Mouse (Mus musculus): Measurements from ENCODE around the gene Atp1a4. TPM values are rescaled to one million over a fixed set of nuclear protein-coding genes. Genes with fewer than 3 reads are reported as not detected.
A peak's percentile ranks its signal among the peaks of the same experiment; 100 is the strongest.

The Atp1a4 gene
- polyA plus RNA-seq (2016; fragmentation: Nextera tagmentation; extraction: Ambion mirVana) = not detected in 2 replicates

GRCm38 (mm10) chr1:172258314-172258713 is at the start of gene Atp1a4:
Gene Atp1a4, minus strand, starts transcription at chr1:172258414.
- Histone ChIP-seq H3K4me3 (no peak within 1 kb of the TSS), H3K27ac (no peak within 1 kb of the TSS), H3K4me2 (replicated peaks) (no peak within 1 kb of the TSS), H3K36me3 (no peaks in the 10 kb centered on the region), H3K4me1 (peaks cover 12% of the 10 kb centered on the region; the same call in 1 of the 2 replicates), H3K9me3 (no peaks in the 10 kb centered on the region), H3K27me3 (replicated peaks) (no peaks in the 10 kb centered on the region), H3K9ac (no peak within 1 kb of the TSS)
- WGBS = 91% methylated on average over 6 of the region's 6 CpGs
- no peak for ATAC-seq (ENCODE audit: low FRiP score, low read depth)

GRCm38 (mm10) chr1:172307936-172308335 is 49.7 kb upstream of the Atp1a4 start:
- no peak for ATAC-seq (ENCODE audit: low FRiP score, low read depth)
- Histone ChIP-seq H3K36me3 (no peaks in the 10 kb centered on the region), H3K4me1 (peaks cover 35% of the 10 kb centered on the region), H3K4me3 (no peak overlapping the region), H3K4me2 (replicated peaks) (no peak overlapping the region), H3K27ac (no peak overlapping the region), H3K9me3 (no peaks in the 10 kb centered on the region), H3K27me3 (replicated peaks) (no peaks in the 10 kb centered on the region), H3K9ac (no peak overlapping the region)
- WGBS = 60% methylated on average over 10 of the region's 10 CpGs

GRCm38 (mm10) chr1:172306885-172307284 is 48.7 kb upstream of the Atp1a4 start:
- Histone ChIP-seq H3K9me3 (no peaks in the 10 kb centered on the region), H3K36me3 (no peaks in the 10 kb centered on the region), H3K9ac (no peak overlapping the region), H3K27me3 (replicated peaks) (no peaks in the 10 kb centered on the region), H3K4me2 (replicated peaks) (no peak overlapping the region), H3K4me3 (no peak overlapping the region), H3K27ac (no peak overlapping the region), H3K4me1 (peaks cover 42% of the 10 kb centered on the region)
- 82% methylated on average over 6 of the region's 6 CpGs for WGBS
- ATAC-seq (ENCODE audit: low FRiP score, low read depth) = no peak

- H3K36me3 ChIP-seq = no peaks in the 10 kb centered on the region
- 86% methylated on average over 4 of the region's 4 CpGs for WGBS
- H3K4me1 ChIP-seq = peaks cover 42% of the 10 kb centered on the region
- H3K27me3 ChIP-seq (replicated peaks) = no peaks in the 10 kb centered on the region
- ATAC-seq (ENCODE audit: low FRiP score, low read depth) = no peak
- no peak overlapping the region for H3K4me2 ChIP-seq (replicated peaks)
- H3K9ac ChIP-seq = no peak overlapping the region
- no peak overlapping the region for H3K4me3 ChIP-seq
- no peaks in the 10 kb centered on the region for H3K9me3 ChIP-seq
- H3K27ac ChIP-seq = no peak overlapping the region
Observed at GRCm38 (mm10) chr1:172306196-172306595, 48.0 kb upstream of the Atp1a4 start.

GRCm38 (mm10) chr1:172305635-172306034 is 47.4 kb upstream of the Atp1a4 start:
- Histone ChIP-seq H3K27ac (no peak overlapping the region), H3K4me3 (no peak overlapping the region), H3K36me3 (no peaks in the 10 kb centered on the region), H3K4me2 (replicated peaks) (no peak overlapping the region), H3K4me1 (peaks cover 38% of the 10 kb centered on the region), H3K27me3 (replicated peaks) (no peaks in the 10 kb centered on the region), H3K9ac (no peak overlapping the region), H3K9me3 (no peaks in the 10 kb centered on the region)
- ATAC-seq (ENCODE audit: low FRiP score, low read depth) = no peak
- WGBS = 70% methylated on average over 3 of the region's 3 CpGs

- WGBS = 92% methylated on average over 2 of the region's 2 CpGs
Observed at GRCm38 (mm10) chr1:172305153-172305552, 46.9 kb upstream of the Atp1a4 start.

GRCm38 (mm10) chr1:172304443-172304842 is 46.2 kb upstream of the Atp1a4 start:
- Histone ChIP-seq H3K27me3 (replicated peaks) (no peaks in the 10 kb centered on the region), H3K27ac (no peak overlapping the region), H3K4me3 (no peak overlapping the region), H3K4me2 (replicated peaks) (no peak overlapping the region), H3K36me3 (no peaks in the 10 kb centered on the region), H3K9me3 (no peaks in the 10 kb centered on the region), H3K4me1 (peaks cover 33% of the 10 kb centered on the region), H3K9ac (no peak overlapping the region)
- 78% methylated on average over 6 of the region's 6 CpGs for WGBS
- no peak for ATAC-seq (ENCODE audit: low FRiP score, low read depth)

More at GRCm38 (mm10) chr1:172305153-172305552, 46.9 kb upstream of the Atp1a4 start:
- Histone ChIP-seq H3K4me1 (peaks cover 38% of the 10 kb centered on the region), H3K9ac (no peak overlapping the region), H3K4me3 (no peak overlapping the region), H3K27me3 (replicated peaks) (no peaks in the 10 kb centered on the region), H3K9me3 (no peaks in the 10 kb centered on the region), H3K4me2 (replicated peaks) (no peak overlapping the region), H3K36me3 (no peaks in the 10 kb centered on the region), H3K27ac (no peak overlapping the region)
- no peak for ATAC-seq (ENCODE audit: low FRiP score, low read depth)

GRCm38 (mm10) chr1:172302851-172303250 is 44.6 kb upstream of the Atp1a4 start:
- Histone ChIP-seq H3K4me3 (no peak overlapping the region), H3K36me3 (no peaks in the 10 kb centered on the region), H3K27me3 (replicated peaks) (no peaks in the 10 kb centered on the region), H3K27ac (no peak overlapping the region), H3K4me2 (replicated peaks) (no peak overlapping the region), H3K9ac (no peak overlapping the region), H3K4me1 (peaks cover 36% of the 10 kb centered on the region), H3K9me3 (no peaks in the 10 kb centered on the region)
- ATAC-seq (ENCODE audit: low FRiP score, low read depth) = no peak
- WGBS = 5% methylated on average over 6 of the region's 6 CpGs

- no peak for ATAC-seq (ENCODE audit: low FRiP score, low read depth)
- Histone ChIP-seq H3K4me1 (peaks cover 38% of the 10 kb centered on the region), H3K27ac (no peak overlapping the region), H3K36me3 (no peaks in the 10 kb centered on the region), H3K4me2 (replicated peaks) (no peak overlapping the region), H3K27me3 (replicated peaks) (no peaks in the 10 kb centered on the region), H3K4me3 (no peak overlapping the region), H3K9ac (no peak overlapping the region), H3K9me3 (no peaks in the 10 kb centered on the region)
- 63% methylated on average over 3 of the region's 3 CpGs for WGBS
Observed at GRCm38 (mm10) chr1:172302311-172302710, 44.1 kb upstream of the Atp1a4 start.

GRCm38 (mm10) chr1:172301180-172301579 is 43.0 kb upstream of the Atp1a4 start:
- no peak overlapping the region for H3K9ac ChIP-seq
- H3K4me1 ChIP-seq = peaks cover 44% of the 10 kb centered on the region
- H3K9me3 ChIP-seq = no peaks in the 10 kb centered on the region
- H3K36me3 ChIP-seq = no peaks in the 10 kb centered on the region
- H3K4me3 ChIP-seq = no peak overlapping the region
- H3K27ac ChIP-seq = no peak overlapping the region
- no peak overlapping the region for H3K4me2 ChIP-seq (replicated peaks)
- H3K27me3 ChIP-seq (replicated peaks) = no peaks in the 10 kb centered on the region
- 34% methylated on average over 12 of the region's 12 CpGs for WGBS
- peak; percentile 15; the same call in 1 of the 2 replicates for ATAC-seq (ENCODE audit: low FRiP score, low read depth)

GRCm38 (mm10) chr1:172300247-172300646 is 42.0 kb upstream of the Atp1a4 start:
- ATAC-seq (ENCODE audit: low FRiP score, low read depth) = no peak
- WGBS = 65% methylated on average over 5 of the region's 5 CpGs
- Histone ChIP-seq H3K9ac (no peak overlapping the region), H3K36me3 (no peaks in the 10 kb centered on the region), H3K27ac (no peak overlapping the region), H3K4me2 (replicated peaks) (no peak overlapping the region), H3K9me3 (no peaks in the 10 kb centered on the region), H3K27me3 (replicated peaks) (no peaks in the 10 kb centered on the region), H3K4me1 (peaks cover 53% of the 10 kb centered on the region), H3K4me3 (no peak overlapping the region)

- no peak overlapping the region for H3K9ac ChIP-seq
- WGBS = 61% methylated on average over 7 of the region's 7 CpGs
- ATAC-seq (ENCODE audit: low FRiP score, low read depth) = no peak
Observed at GRCm38 (mm10) chr1:172299528-172299927, 41.3 kb upstream of the Atp1a4 start.

More at GRCm38 (mm10) chr1:172299528-172299927, 41.3 kb upstream of the Atp1a4 start:
- Histone ChIP-seq H3K27me3 (replicated peaks) (no peaks in the 10 kb centered on the region), H3K36me3 (no peaks in the 10 kb centered on the region), H3K4me2 (replicated peaks) (no peak overlapping the region), H3K4me1 (peaks cover 54% of the 10 kb centered on the region), H3K9me3 (no peaks in the 10 kb centered on the region), H3K27ac (no peak overlapping the region), H3K4me3 (no peak overlapping the region)

All from neural tube, embryonic 12.5 days (tissue).